Mouse (Mus musculus) MEL-GATA-1-ER (cell line): ENCODE measurements around the gene Btbd35f9.
"Not testable (repeated sequence)": the region's sequence is repeated elsewhere in the genome, so short reads cannot be mapped to it uniquely, and the experiment has no call there.

Source experiments
- DNase-seq: peaks from one replicate; pipeline ENCODE4 v3.0.0-alpha.2; 2012; ENCODE audit warnings: low read depth; ENCODE audit errors: extremely low read depth

Gene Btbd35f9

DNA sequence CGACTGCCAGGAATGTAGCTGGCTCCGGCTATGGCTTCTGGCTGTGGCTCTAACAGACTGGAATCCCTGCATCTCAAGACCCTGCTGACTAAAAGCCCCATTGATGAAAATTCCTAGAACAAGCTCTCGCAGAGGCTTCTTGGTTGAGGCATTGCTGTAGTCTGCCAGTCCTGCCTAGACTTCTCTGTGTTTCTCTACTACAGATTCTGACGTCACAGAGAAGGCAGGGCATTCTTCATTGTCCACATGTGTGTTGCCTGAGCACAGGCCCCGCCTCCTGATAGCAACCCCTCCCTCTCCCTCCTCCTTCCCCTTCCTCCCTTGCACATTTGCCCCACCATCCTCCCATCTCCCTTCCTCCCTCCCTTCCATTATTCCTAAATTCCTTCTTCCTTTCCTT, at the start of gene Btbd35f9:
Gene Btbd35f9 (minus strand): TSS at position 101 of the 400 bp plus-strand sequence.
- DNase-seq, result not testable (repeated sequence)
